8 mouse cellular contexts compared by ENCODE assay signal in genomic region chr13:48464170-48464569, GRCm38 (mm10). TPM values are rescaled to one million over a fixed set of nuclear protein-coding genes. Genes with fewer than 3 reads are reported as not detected.
A peak's percentile ranks its signal among the peaks of the same experiment; 100 is the strongest.
DNase-seq lines count a peak whose midpoint lies in the region.

No protein-coding gene starts in this region.

- peak; percentile 46 for DNase-seq in CD4-positive helper T cell, adult 2 months (ENCODE audit: low read depth, low spot score)
- DNase-seq in adrenal gland, adult (ENCODE audit: inconsistent age in 2 of 2, low spot score in 1 of 2): peak; percentile 57 to 89
- DNase-seq in embryo, embryonic 10.5 days (ENCODE audit: low spot score): peak; percentile 93
- peak; percentile 16 to 32 for DNase-seq in gastrocnemius, postnatal 36 days
- peak; percentile 54 to 76 for DNase-seq in kidney, postnatal 36 days
- DNase-seq in lung, adult 18-20 months: peak; percentile 38 to 47
- peak; percentile 20 for DNase-seq in ovary, adult 18-20 months (ENCODE audit: low spot score)
- DNase-seq in thymus, postnatal 36 days: peak; percentile 10 to 32

- intact Hi-C loops in gastrocnemius, postnatal 36 days (cut with DNase I): loop anchor here (2.0 to 10.0 kb wide), 3 partner anchors 189 to 1115 kb away; no protein-coding TSS in a partner anchor

RNA-seq across cellular contexts. Expression of gene Zfp169, which starts 49.1 kb away (rescaled TPM):
- 1 to 10 TPM; 2.2 to 3.6 TPM for total RNA-seq in gastrocnemius, postnatal 36 days (2021)

RNA-seq across cellular contexts. Expression of gene A830005F24Rik, which starts 49.2 kb away (rescaled TPM):
- under 1 TPM in 1 of 2 experiments, not detected in 1; 0.36 TPM for total RNA-seq in gastrocnemius, postnatal 36 days (2021)

Comparison
In these comparisons a context has a peak if more than half of its experiments do, and no peak if none do; other contexts are left out.
1. Peak in every context shown above with its lines: DNase-seq.
2. DNase-seq: peak in every context shown above with its lines; median percentile 93 in embryo, embryonic 10.5 days; 73 in adrenal gland, adult; 65 in kidney, postnatal 36 days; 46 in CD4-positive helper T cell, adult 2 months; 42 in lung, adult 18-20 months; 24 in gastrocnemius, postnatal 36 days; 21 in thymus, postnatal 36 days; 20 in ovary, adult 18-20 months.